Mouse (Mus musculus) stomach, embryonic 15.5 days (tissue): ENCODE data around the gene Rgs3. TPM values are rescaled to one million over a fixed set of nuclear protein-coding genes. Genes with fewer than 3 reads are reported as not detected.

Experiments
- ATAC-seq: fragments of 200-750 bp; cut with Nextera tagmentation; 2 replicates; pipeline ENCODE4 v1.8.0; 2017; ENCODE audit warnings: low read depth, moderate number of reproducible peaks, moderate TSS enrichment; ENCODE audit not compliant: insufficient read depth, low FRiP score
- H3K27ac ChIP-seq: fragments of 300-500 bp; sonication (generic); 2 replicates; pipeline ENCODE4 v1.5.1; 2015; ENCODE audit warnings: mild to moderate bottlenecking, inconsistent platforms
- H3K27me3 ChIP-seq: fragments of 300-500 bp; sonication (generic); replicated peaks from 2 replicates; pipeline ENCODE4 v1.6.1; 2015; ENCODE audit warnings: inconsistent platforms
- H3K36me3 ChIP-seq: fragments of 300-500 bp; sonication (generic); 2 replicates; pipeline ENCODE4 v1.6.1; 2015; ENCODE audit warnings: inconsistent platforms
- H3K4me1 ChIP-seq: fragments of 300-500 bp; sonication (generic); 2 replicates; pipeline ENCODE4 v1.6.1; 2015; ENCODE audit warnings: inconsistent platforms
- H3K4me2 ChIP-seq: fragments of 300-500 bp; sonication (generic); 2 replicates; pipeline ENCODE4 v1.6.1; 2015; ENCODE audit warnings: mild to moderate bottlenecking, inconsistent platforms
- H3K4me3 ChIP-seq: fragments of 300-500 bp; sonication (generic); replicated peaks from 2 replicates; pipeline ENCODE4 v1.5.1; 2015; ENCODE audit warnings: inconsistent platforms
- H3K9ac ChIP-seq: fragments of 300-500 bp; sonication (generic); 2 replicates; pipeline ENCODE4 v1.6.1; 2015; ENCODE audit warnings: inconsistent platforms
- H3K9me3 ChIP-seq: fragments of 300-500 bp; sonication (generic); 2 replicates; pipeline ENCODE4 v1.6.1; 2016; ENCODE audit warnings: inconsistent platforms
- WGBS: fragments of 180-500 bp; shearing (Covaris S2); methylation state at CpG from one replicate; pipeline ENCODE4 v1.1.7; 2015; 5-methylcytosine and 5-hydroxymethylcytosine counted together
- polyA plus RNA-seq: library from polyadenylated mRNA; unstranded; fragments of >200 nt; fragmentation: Nextera tagmentation; extraction: Ambion mirVana; gene quantifications from 2 replicates; pipeline ENCODE4 v1.2.1, GENCODE M21; 2015

The Rgs3 gene
- polyA plus RNA-seq, 1 experiment from 2014 or later: 46.8 TPM

- Histone ChIP-seq H3K27me3 (no peaks in the 10 kb centered on the region), H3K36me3 (no peaks in the 10 kb centered on the region), H3K9me3 (no peaks in the 10 kb centered on the region), H3K27ac (0 out of 2 replicates have a peak overlapping the region, but pooled peaks have one; percentile 23), H3K4me1 (peaks cover 24% of the 10 kb centered on the region), H3K9ac (no peak overlapping the region), H3K4me2 (no peak overlapping the region), H3K4me3 (no peak overlapping the region)
- 0 out of 2 replicates have a peak, but pooled peaks have one; percentile 15 for ATAC-seq
- WGBS: 54% methylated on average over 13 of the region's 13 CpGs
Observed at GRCm38 (mm10) chr4:62669094-62670071, 109.7 kb downstream of the Rgs3 start.

- peak overlapping the region; percentile 64; the same call in 1 of the 2 replicates for H3K27ac ChIP-seq
- ATAC-seq: peak; percentile 51; the same call in 1 of the 2 replicates
- H3K9me3 ChIP-seq: no peaks in the 10 kb centered on the region
- H3K9ac ChIP-seq: no peak overlapping the region
- no peaks in the 10 kb centered on the region for H3K27me3 ChIP-seq
- peak overlapping the region; percentile 52 for H3K4me3 ChIP-seq
- 12% methylated on average over 9 of the region's 9 CpGs for WGBS
- H3K4me2 ChIP-seq: peak overlapping the region; percentile 63
- H3K4me1 ChIP-seq: peaks cover 50% of the 10 kb centered on the region
- no peaks in the 10 kb centered on the region for H3K36me3 ChIP-seq
Observed at GRCm38 (mm10) chr4:62673531-62674030, 113.9 kb downstream of the Rgs3 start.

DNA sequence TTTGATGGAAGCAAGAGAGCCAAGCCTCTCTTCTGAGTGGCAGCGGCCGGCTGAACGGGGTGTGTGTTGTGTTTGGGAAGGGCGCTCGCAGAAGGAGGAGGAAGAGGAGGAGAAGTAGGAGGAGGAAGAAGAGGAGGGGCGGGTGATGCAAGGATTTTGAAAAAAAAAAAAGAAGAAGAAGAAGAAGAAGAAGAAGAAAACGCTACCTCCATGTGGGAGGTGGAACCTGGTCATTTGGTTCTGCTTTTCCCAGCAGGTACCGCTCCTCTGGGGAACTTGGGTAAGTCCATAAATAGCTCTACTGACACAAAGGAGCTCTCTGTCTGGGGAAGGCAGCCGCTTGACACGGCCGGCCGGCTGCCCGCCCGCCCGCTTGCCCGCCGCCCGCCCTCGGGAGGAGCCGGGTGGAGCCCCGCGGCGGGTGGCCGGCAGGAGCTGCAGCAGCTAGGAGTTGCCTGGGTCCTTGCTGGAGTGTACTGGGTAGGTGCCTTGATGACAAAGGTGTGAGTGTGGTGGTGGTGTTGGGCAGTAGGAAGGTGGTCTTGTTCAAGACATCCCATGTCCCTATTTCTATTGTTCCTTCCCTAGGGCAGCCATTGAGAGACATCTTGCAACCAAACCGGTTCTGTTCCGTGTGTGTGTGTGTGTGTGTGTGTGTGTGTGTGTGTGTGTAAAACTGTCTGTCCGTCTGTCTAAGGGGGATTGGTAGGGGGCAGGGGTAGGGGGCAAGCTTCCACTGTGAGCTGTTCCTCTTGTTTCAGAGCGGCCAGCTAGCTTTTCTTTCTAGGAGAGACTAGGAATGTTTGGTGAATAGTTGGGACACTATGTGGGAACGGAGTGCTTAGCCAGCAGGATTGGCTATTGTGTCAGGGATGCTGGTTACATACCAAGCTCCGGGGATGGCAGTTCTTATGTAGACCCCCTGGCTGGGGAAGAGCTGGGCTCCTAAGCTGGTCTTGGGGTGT, 114.7 kb downstream of the Rgs3 start:
- Histone ChIP-seq H3K4me1 (peaks cover 42% of the 10 kb centered on the region), H3K27ac (peak overlapping the region; percentile 64; the same call in 1 of the 2 replicates), H3K27me3 (no peaks in the 10 kb centered on the region), H3K4me2 (peak overlapping the region; percentile 63), H3K4me3 (peak overlapping the region; percentile 52), H3K9me3 (no peaks in the 10 kb centered on the region), H3K9ac (peak overlapping the region; percentile 22; the same call in 1 of the 2 replicates), H3K36me3 (no peaks in the 10 kb centered on the region)
- 3% methylated on average over 30 of the region's 30 CpGs for WGBS
- peak; percentile 54; the same call in 1 of the 2 replicates for ATAC-seq

- ATAC-seq: no peak
- Histone ChIP-seq H3K4me2 (peak overlapping the region; percentile 63), H3K27ac (no peak overlapping the region), H3K36me3 (no peaks in the 10 kb centered on the region), H3K4me3 (peak overlapping the region; percentile 52), H3K4me1 (peaks cover 35% of the 10 kb centered on the region), H3K9me3 (no peaks in the 10 kb centered on the region), H3K9ac (no peak overlapping the region), H3K27me3 (no peaks in the 10 kb centered on the region)
- WGBS: 58% methylated on average over 2 of the region's 2 CpGs
Observed at GRCm38 (mm10) chr4:62675394-62675793, 115.7 kb downstream of the Rgs3 start.

GRCm38 (mm10) chr4:62677047-62677737, 117.5 kb downstream of the Rgs3 start:
- no peak overlapping the region for H3K9ac ChIP-seq

GRCm38 (mm10) chr4:62679157-62679556, 119.5 kb downstream of the Rgs3 start:
- no peak overlapping the region for H3K4me2 ChIP-seq
- H3K36me3 ChIP-seq: no peaks in the 10 kb centered on the region
- 81% methylated on average over 9 of the region's 9 CpGs for WGBS
- no peaks in the 10 kb centered on the region for H3K9me3 ChIP-seq
- no peak overlapping the region for H3K27ac ChIP-seq
- H3K9ac ChIP-seq: no peak overlapping the region
- no peak overlapping the region for H3K4me3 ChIP-seq
- no peaks in the 10 kb centered on the region for H3K27me3 ChIP-seq
- no peak for ATAC-seq
- peaks cover 34% of the 10 kb centered on the region for H3K4me1 ChIP-seq

More at GRCm38 (mm10) chr4:62677047-62677737, 117.5 kb downstream of the Rgs3 start:
- peak overlapping the region; percentile 29 for H3K4me2 ChIP-seq
- H3K36me3 ChIP-seq: no peaks in the 10 kb centered on the region
- no peaks in the 10 kb centered on the region for H3K9me3 ChIP-seq
- 54% methylated on average over 10 of the region's 10 CpGs for WGBS
- H3K4me1 ChIP-seq: peaks cover 38% of the 10 kb centered on the region
- no peak overlapping the region for H3K4me3 ChIP-seq
- no peak overlapping the region for H3K27ac ChIP-seq
- H3K27me3 ChIP-seq: no peaks in the 10 kb centered on the region
- ATAC-seq: no peak

- no peaks in the 10 kb centered on the region for H3K27me3 ChIP-seq
- H3K4me1 ChIP-seq: peaks cover 26% of the 10 kb centered on the region
- H3K4me2 ChIP-seq: no peak overlapping the region
- 69% methylated on average over 11 of the region's 11 CpGs for WGBS
- H3K27ac ChIP-seq: no peak overlapping the region
- no peaks in the 10 kb centered on the region for H3K9me3 ChIP-seq
- no peak overlapping the region for H3K9ac ChIP-seq
- H3K4me3 ChIP-seq: no peak overlapping the region
- no peaks in the 10 kb centered on the region for H3K36me3 ChIP-seq
- ATAC-seq: no peak
Observed at GRCm38 (mm10) chr4:62681467-62681866, 121.8 kb downstream of the Rgs3 start.

GRCm38 (mm10) chr4:62682371-62682770, 122.7 kb downstream of the Rgs3 start:
- Histone ChIP-seq H3K36me3 (no peaks in the 10 kb centered on the region), H3K27me3 (no peaks in the 10 kb centered on the region), H3K27ac (no peak overlapping the region), H3K4me3 (no peak overlapping the region), H3K9ac (no peak overlapping the region), H3K9me3 (no peaks in the 10 kb centered on the region), H3K4me2 (no peak overlapping the region), H3K4me1 (peaks cover 27% of the 10 kb centered on the region)
- no peak for ATAC-seq
- WGBS: 69% methylated on average over 8 of the region's 8 CpGs

- Histone ChIP-seq H3K4me3 (no peak overlapping the region), H3K27me3 (no peaks in the 10 kb centered on the region), H3K4me1 (peaks cover 23% of the 10 kb centered on the region), H3K4me2 (no peak overlapping the region), H3K27ac (no peak overlapping the region), H3K36me3 (no peaks in the 10 kb centered on the region), H3K9ac (no peak overlapping the region), H3K9me3 (no peaks in the 10 kb centered on the region)
- ATAC-seq: no peak
- WGBS: 77% methylated on average over 6 of the region's 6 CpGs
Observed at GRCm38 (mm10) chr4:62683148-62683547, 123.5 kb downstream of the Rgs3 start.

GRCm38 (mm10) chr4:62684351-62684750, 124.7 kb downstream of the Rgs3 start:
- Histone ChIP-seq H3K36me3 (no peaks in the 10 kb centered on the region), H3K27ac (no peak overlapping the region), H3K4me2 (no peak overlapping the region), H3K27me3 (no peaks in the 10 kb centered on the region), H3K9ac (no peak overlapping the region), H3K4me1 (peaks cover 19% of the 10 kb centered on the region), H3K9me3 (no peaks in the 10 kb centered on the region), H3K4me3 (no peak overlapping the region)
- no peak for ATAC-seq
- WGBS: 84% methylated on average over 3 of the region's 3 CpGs

DNA sequence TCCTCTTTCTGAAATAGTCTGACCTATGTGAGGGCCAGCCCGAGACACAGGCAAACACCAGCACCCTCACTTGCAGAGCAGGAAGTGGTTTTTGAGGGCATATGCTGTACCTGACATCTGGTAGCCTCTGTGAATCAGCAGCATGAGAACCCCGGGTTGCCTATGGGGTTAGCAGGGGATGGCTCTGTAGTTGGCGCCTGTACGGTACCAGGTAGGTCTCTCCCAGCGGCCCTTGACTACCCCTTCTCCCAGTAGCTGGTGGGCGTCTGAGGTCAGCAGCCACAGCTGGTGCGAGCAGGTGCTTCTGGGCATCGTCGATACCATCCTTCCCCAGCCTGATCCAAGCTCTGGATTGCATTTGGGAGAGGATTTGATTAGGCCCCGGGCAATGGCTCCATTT, 125.6 kb downstream of the Rgs3 start:
- Histone ChIP-seq H3K4me2 (no peak overlapping the region), H3K27ac (peak overlapping the region; percentile 31), H3K9me3 (no peaks in the 10 kb centered on the region), H3K4me1 (peaks cover 19% of the 10 kb centered on the region), H3K36me3 (no peaks in the 10 kb centered on the region), H3K27me3 (no peaks in the 10 kb centered on the region), H3K4me3 (no peak overlapping the region), H3K9ac (no peak overlapping the region)
- 72% methylated on average over 10 of the region's 10 CpGs for WGBS
- ATAC-seq: no peak
